Mouse (Mus musculus) MEL (cell line): Measurements from ENCODE around the gene Rbm43. TPM values are rescaled to one million over a fixed set of nuclear protein-coding genes. Genes with fewer than 3 reads are reported as not detected.

Experiments
- polyA plus RNA-seq, 2 experiments: library from polyadenylated mRNA; stranded (reverse) in 1 of 2; unstranded in 1 of 2; fragments of >175 nt in 1 of 2; fragments of >200 nt in 1 of 2; gene quantifications; 2 replicates each; pipeline versions ENCODE4 v1.2.1 to v1.2.4; 2012; ENCODE audit warnings: low replicate concordance in 2 of 2, low read depth in 1 of 2; ENCODE audit not compliant: insufficient read length in 2 of 2, insufficient read depth in 1 of 2, missing spikeins in 1 of 2
- total RNA-seq: library from RNA; depleted of rRNA; stranded (reverse); fragments of 300-350 nt; gene quantifications from 2 replicates; pipeline ENCODE4 v1.2.3, GENCODE M21; 2012; rRNA removed

The Rbm43 gene
- total and polyA plus RNA-seq, 3 experiments = 37.9 to 321 (median 64.3) TPM

Other genes with a start within 250 kb of the Rbm43 start
- 9.6 and 14.1 TPM in 2 replicates for gene Nmi, start 38.3 kb upstream of the Rbm43 start, total RNA-seq
- gene Nmi, start 38.3 kb upstream of the Rbm43 start, polyA plus RNA-seq = 10 to 100 TPM in 1 of 2 experiments, not detected in 1; 12.1 TPM
- gene Tnfaip6, start 102.8 kb upstream of the Rbm43 start, total RNA-seq = not detected in 2 replicates
- gene Tnfaip6, start 102.8 kb upstream of the Rbm43 start, polyA plus RNA-seq = not detected
- 44.3 and 46.7 TPM in 2 replicates for gene Rif1, start 137.7 kb upstream of the Rbm43 start, total RNA-seq
- 100 to 1,000 TPM in 1 of 2 experiments, 10 to 100 TPM in 1; 31.7 to 247 TPM for gene Rif1, start 137.7 kb upstream of the Rbm43 start, polyA plus RNA-seq